Mouse (Mus musculus) intestine, embryonic 14.5 days (tissue): ENCODE measurements around the gene F3. TPM values are rescaled to one million over a fixed set of nuclear protein-coding genes. Genes with fewer than 3 reads are reported as not detected.
A peak's percentile ranks its signal among the peaks of the same experiment; 100 is the strongest.

Source experiments
- ATAC-seq: fragments of 200-750 bp; cut with Nextera tagmentation; replicated peaks from 2 replicates; pipeline ENCODE4 v1.8.0; 2017; ENCODE audit warnings: low read depth, moderate number of reproducible peaks, moderate TSS enrichment, moderate library complexity; ENCODE audit not compliant: low FRiP score, low TSS enrichment
- DNase-seq: peaks from one replicate; pipeline ENCODE4 v3.0.0-alpha.2; 2018; ENCODE audit warnings: low spot score
- H3K27ac ChIP-seq: fragments of 300-500 bp; sonication (generic); 2 replicates; pipeline ENCODE4 v1.5.1; 2014; ENCODE audit warnings: low read depth, mild to moderate bottlenecking, control low read depth
- H3K27me3 ChIP-seq: fragments of 300-500 bp; sonication (generic); replicated peaks from 2 replicates; pipeline ENCODE4 v1.6.1; 2014; ENCODE audit warnings: low read length, control low read depth; ENCODE audit not compliant: control insufficient read depth, insufficient read depth
- H3K36me3 ChIP-seq: fragments of 300-500 bp; sonication (generic); 2 replicates; pipeline ENCODE4 v1.6.1; 2014; ENCODE audit warnings: low read length, control low read depth; ENCODE audit not compliant: control insufficient read depth, insufficient read depth
- H3K4me1 ChIP-seq: fragments of 300-500 bp; sonication (generic); replicated peaks from 2 replicates; pipeline ENCODE4 v1.6.1; 2014; ENCODE audit warnings: low read length, control low read depth, mixed read lengths; ENCODE audit not compliant: control insufficient read depth, insufficient read depth
- H3K4me2 ChIP-seq: fragments of 300-500 bp; sonication (generic); 2 replicates; pipeline ENCODE4 v1.6.1; 2014; ENCODE audit warnings: low read length
- H3K4me3 ChIP-seq: fragments of 300-500 bp; sonication (generic); 2 replicates; pipeline ENCODE4 v1.5.1; 2014; ENCODE audit warnings: low read depth, low read length, control low read depth, mixed read lengths
- H3K9ac ChIP-seq: fragments of 300-500 bp; sonication (generic); 2 replicates; pipeline ENCODE4 v1.6.1; 2014; ENCODE audit warnings: mild to moderate bottlenecking, low read length
- H3K9me3 ChIP-seq: fragments of 300-500 bp; sonication (generic); 2 replicates; pipeline ENCODE4 v1.6.1; 2016; ENCODE audit warnings: low read length, control low read depth; ENCODE audit not compliant: control insufficient read depth
- WGBS: fragments of 180-500 bp; shearing (Covaris S2); extraction: QIAGEN DNeasy Blood & Tissue Kit; methylation state at CpG from one replicate; pipeline ENCODE4 v1.1.7; 2014; 5-methylcytosine and 5-hydroxymethylcytosine counted together
- polyA plus RNA-seq: library from polyadenylated mRNA; unstranded; fragments of >200 nt; fragmentation: Nextera tagmentation; extraction: Ambion mirVana; gene quantifications from 2 replicates; pipeline ENCODE4 v1.2.1, GENCODE M21; 2014

The F3 gene
- polyA plus RNA-seq, 1 experiment from 2014 or later, result 24.8 TPM

DNA sequence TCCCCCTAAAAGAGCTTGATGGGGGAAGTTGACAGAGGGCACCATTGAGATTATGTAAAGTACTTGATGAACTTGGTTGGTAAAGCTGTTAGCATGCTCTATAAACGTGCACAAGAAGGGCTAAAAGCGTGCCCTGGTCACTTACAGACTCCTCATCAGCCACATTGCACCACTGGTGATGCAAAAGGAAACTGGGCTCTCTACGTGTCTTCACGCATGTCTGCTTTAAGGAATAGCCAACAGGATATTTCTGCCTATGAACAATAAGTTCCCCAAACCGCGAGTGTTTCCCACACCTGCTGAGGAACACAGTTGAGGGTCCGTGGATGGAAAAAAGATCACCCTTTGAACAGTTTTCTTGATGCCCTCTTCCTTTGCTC lies 1.7 kb upstream of the F3 start:
- H3K27me3 ChIP-seq, result no peaks in the 10 kb centered on the region; the same call in 1 of the 2 replicates
- H3K9me3 ChIP-seq, result no peaks in the 10 kb centered on the region
- no peaks in the 10 kb centered on the region for H3K36me3 ChIP-seq
- 59% methylated on average over 7 of the region's 7 CpGs for WGBS
- H3K4me1 ChIP-seq, result peaks cover 6% of the 10 kb centered on the region
- ATAC-seq (no peak), DNase-seq (no peak)
- no peak overlapping the region for H3K4me2 ChIP-seq
- H3K9ac ChIP-seq, result no peak overlapping the region
- H3K4me3 ChIP-seq, result no peak overlapping the region
- no peak overlapping the region for H3K27ac ChIP-seq

DNA sequence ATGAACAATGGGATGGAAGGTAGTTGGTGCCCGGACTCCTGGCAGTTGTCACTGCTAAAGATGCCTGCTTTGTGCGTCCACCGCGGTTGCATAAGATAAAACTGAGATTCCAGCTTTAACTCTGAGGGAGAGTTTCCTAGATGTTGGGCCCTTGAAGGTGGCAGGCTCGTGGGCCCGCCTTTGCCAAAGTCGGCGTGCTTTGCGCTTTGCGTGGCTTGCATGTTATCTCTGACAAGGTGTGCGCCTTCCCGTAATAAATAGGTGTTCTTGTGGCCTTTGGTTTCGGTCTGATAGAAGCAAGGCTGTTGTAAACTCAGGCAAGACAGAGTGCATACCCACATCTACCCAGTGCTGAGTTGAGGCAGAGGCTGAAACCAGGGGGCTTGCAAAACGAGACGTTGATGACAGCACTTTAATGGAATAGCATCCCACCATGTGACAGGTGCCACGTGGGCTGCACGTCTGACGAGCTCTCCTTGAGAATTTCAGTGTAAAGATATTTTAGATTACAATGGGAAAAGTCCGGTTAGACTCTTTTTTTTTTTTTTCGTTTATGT lies 709 bp downstream of the F3 start:
- Histone ChIP-seq H3K36me3 (no peaks in the 10 kb centered on the region), H3K4me3 (peak overlapping the region; percentile 68), H3K9ac (peak overlapping the region; percentile 60), H3K4me1 (peaks cover 6% of the 10 kb centered on the region), H3K27me3 (no peaks in the 10 kb centered on the region; the same call in 1 of the 2 replicates), H3K4me2 (peak overlapping the region; percentile 79), H3K9me3 (no peaks in the 10 kb centered on the region), H3K27ac (peak overlapping the region; percentile 29; the same call in 1 of the 2 replicates)
- WGBS, result 3% methylated on average over 20 of the region's 20 CpGs
- ATAC-seq, result peak; percentile 2; the same call in 1 of the 2 replicates
- DNase-seq, result no peak

DNA sequence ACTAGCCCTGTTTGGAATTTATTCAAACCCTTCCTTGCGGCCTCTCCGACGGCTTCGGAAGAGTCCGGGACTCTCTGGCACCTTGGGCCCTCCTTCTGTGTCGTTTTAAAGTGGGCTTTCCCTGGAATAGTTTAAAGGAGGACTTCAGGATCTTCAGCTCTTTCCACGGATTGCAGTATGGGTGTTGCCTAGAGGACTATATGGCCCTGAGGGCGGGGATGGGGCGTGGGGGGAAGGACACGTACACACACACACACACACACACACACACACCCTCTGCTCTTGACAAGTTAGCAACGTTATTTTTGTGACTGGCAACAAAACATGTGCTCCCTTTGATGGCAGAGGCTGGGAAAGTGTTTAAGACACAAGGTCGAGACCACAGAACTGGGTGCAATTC lies 1.2 kb downstream of the F3 start:
- H3K4me2 ChIP-seq, result peak overlapping the region; percentile 79
- H3K4me1 ChIP-seq, result peaks cover 6% of the 10 kb centered on the region
- H3K9me3 ChIP-seq, result no peaks in the 10 kb centered on the region
- H3K9ac ChIP-seq, result peak overlapping the region; percentile 60; the same call in 1 of the 2 replicates
- WGBS, result 31% methylated on average over 12 of the region's 12 CpGs
- no peaks in the 10 kb centered on the region; the same call in 1 of the 2 replicates for H3K27me3 ChIP-seq
- no peak for ATAC-seq
- peak overlapping the region; percentile 68 for H3K4me3 ChIP-seq
- H3K27ac ChIP-seq, result no peak overlapping the region
- no peak for DNase-seq
- no peaks in the 10 kb centered on the region for H3K36me3 ChIP-seq

DNA sequence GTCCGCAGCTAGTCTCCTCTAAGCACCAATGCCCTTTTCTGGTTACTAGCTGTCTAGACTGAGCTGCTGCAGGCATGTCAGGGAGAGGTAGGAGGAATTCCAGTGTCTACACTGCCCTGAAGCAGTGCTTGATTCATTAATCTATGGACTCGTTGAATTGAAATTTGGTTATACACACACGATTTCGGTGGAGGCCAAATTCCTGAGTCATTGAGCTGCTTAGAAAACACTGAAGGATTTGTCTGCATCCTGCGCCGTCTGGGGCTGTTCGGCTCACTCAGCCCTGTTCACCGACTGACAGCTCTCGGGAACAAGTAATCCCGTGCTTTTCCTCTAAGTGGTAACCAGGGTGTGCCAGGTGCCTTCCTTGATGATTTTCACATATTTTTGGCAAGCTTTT lies 2.3 kb downstream of the F3 start:
- Histone ChIP-seq H3K27me3 (no peaks in the 10 kb centered on the region; the same call in 1 of the 2 replicates), H3K9me3 (no peaks in the 10 kb centered on the region), H3K36me3 (peaks cover 8% of the 10 kb centered on the region), H3K4me3 (peak overlapping the region; percentile 8; the same call in 1 of the 2 replicates), H3K4me1 (peaks cover 6% of the 10 kb centered on the region), H3K27ac (no peak overlapping the region), H3K4me2 (peak overlapping the region; percentile 79), H3K9ac (no peak overlapping the region)
- DNase-seq (no peak), ATAC-seq (no peak)
- 67% methylated on average over 10 of the region's 10 CpGs for WGBS

DNA sequence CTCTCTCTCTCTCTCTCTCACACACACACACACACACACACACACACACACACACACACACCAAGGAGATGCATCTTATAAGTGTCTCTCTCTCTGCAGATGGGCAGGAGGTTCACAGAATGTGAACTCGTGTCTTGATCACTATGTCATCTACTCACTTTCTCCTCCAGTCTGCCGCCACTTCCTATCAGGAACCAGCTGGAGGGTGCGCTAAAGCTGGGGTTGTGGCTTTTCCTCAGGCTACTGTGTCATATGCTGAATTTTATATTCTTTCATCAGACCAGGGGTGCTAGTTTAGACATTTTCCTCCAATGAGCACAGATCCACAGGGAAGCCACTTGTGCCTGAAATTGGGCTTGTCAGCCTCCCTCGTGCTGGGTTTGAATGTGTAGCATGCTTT lies 6.3 kb downstream of the F3 start:
- H3K4me1 ChIP-seq, result no peaks in the 10 kb centered on the region
- WGBS, result 89% methylated on average over 4 of the region's 4 CpGs
- no peak overlapping the region for H3K4me3 ChIP-seq
- H3K36me3 ChIP-seq, result peaks cover 26% of the 10 kb centered on the region
- no peak overlapping the region for H3K4me2 ChIP-seq
- no peaks in the 10 kb centered on the region for H3K9me3 ChIP-seq
- no peaks in the 10 kb centered on the region for H3K27me3 ChIP-seq
- no peak for DNase-seq
- H3K9ac ChIP-seq, result no peak overlapping the region
- ATAC-seq, result no peak
- no peak overlapping the region for H3K27ac ChIP-seq

DNA sequence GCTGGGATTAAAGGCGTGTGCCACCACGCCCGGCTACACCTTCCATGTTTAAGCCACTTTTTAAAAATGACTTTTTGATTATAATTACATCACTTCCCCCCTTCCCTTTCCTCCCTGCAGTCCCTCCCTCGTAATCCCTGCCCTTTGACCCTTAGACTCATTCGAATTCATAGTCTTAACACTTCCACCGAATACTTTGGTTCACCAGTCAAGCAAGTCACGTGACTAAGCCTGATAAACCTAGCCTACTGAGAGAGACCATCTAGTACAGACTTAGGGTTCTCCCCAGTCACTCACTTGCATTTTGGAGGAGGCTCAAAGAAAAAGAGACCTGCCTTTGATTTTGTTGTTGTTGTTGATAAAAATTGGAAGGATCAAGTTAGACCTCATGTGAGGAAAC lies 12.2 kb downstream of the F3 start:
- no peak overlapping the region for H3K4me2 ChIP-seq
- ATAC-seq, result no peak
- H3K27ac ChIP-seq, result no peak overlapping the region

DNA sequence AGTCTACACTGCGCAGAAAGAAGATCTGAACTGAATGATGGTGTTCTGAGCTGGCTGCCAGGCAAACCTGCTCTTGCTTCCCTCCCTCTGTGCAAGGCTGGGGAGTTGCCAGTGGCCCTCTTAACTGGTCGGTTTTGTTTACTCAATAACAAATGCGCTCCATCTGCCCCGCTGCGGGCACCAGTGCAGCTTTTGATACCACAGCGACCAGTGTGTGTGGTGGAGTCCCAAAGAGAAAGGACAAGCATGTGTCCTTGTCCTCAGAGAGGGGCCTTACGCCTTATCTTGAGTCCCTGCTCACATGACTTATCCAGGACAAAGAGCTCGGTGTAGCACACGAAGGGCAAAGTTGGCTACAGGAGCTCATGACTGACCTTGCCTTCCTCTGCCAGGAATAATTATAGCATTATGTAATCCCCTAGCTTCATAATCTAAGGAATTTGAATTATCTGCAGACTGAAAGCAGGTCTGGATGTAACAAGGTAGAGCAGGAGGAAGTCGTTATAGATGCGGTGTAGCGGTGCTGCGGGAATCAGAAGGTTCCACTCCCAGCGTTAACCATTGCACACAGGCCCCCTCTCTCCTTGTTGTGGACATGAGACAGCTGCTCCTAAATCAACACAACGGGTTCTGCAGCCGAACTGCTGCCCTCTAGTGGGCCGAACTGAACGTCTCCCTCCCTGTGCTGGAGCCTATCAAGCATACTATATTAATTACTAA lies 12.8 kb downstream of the F3 start:
- Histone ChIP-seq H3K27ac (peak overlapping the region; percentile 48; the same call in 1 of the 2 replicates), H3K4me2 (no peak overlapping the region), H3K9ac (no peak overlapping the region), H3K36me3 (peaks cover 18% of the 10 kb centered on the region), H3K27me3 (no peaks in the 10 kb centered on the region), H3K9me3 (no peaks in the 10 kb centered on the region), H3K4me1 (peaks cover 9% of the 10 kb centered on the region; the same call in 1 of the 2 replicates), H3K4me3 (no peak overlapping the region)
- peak; percentile 79 for ATAC-seq
- WGBS, result 29% methylated on average over 18 of the region's 18 CpGs
- peak; percentile 84 for DNase-seq

More for the DNA sequence above, 12.2 kb downstream of the F3 start:
- H3K36me3 ChIP-seq, result peaks cover 18% of the 10 kb centered on the region
- H3K9ac ChIP-seq, result no peak overlapping the region
- peak; percentile 47 for DNase-seq
- H3K27me3 ChIP-seq, result no peaks in the 10 kb centered on the region
- WGBS, result 82% methylated on average over 7 of the region's 7 CpGs
- H3K4me1 ChIP-seq, result peaks cover 9% of the 10 kb centered on the region; the same call in 1 of the 2 replicates
- H3K9me3 ChIP-seq, result no peaks in the 10 kb centered on the region
- H3K4me3 ChIP-seq, result no peak overlapping the region

DNA sequence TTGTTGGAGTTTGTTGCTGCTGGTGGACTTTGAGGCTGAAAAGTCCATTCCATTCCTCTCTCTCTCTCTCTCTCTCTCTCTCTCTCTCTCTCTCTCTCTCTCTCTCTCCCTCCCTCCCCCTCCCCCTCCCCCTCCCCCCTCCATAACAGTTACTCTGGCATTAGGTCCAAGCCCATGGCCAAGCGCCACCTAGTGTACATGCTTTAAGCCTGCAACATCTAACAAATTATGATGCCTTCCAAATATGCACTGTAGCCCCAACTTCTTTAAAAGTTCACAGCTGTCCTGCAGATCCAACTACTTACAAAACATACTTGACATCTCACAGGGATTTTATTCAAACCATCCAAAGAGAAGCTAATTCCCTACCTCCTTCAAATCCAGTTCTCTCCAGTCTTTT lies 14.1 kb downstream of the F3 start:
- Histone ChIP-seq H3K36me3 (peaks cover 10% of the 10 kb centered on the region), H3K4me3 (no peak overlapping the region), H3K9ac (no peak overlapping the region), H3K4me1 (peaks cover 9% of the 10 kb centered on the region; the same call in 1 of the 2 replicates), H3K27me3 (no peaks in the 10 kb centered on the region), H3K4me2 (no peak overlapping the region), H3K9me3 (no peaks in the 10 kb centered on the region), H3K27ac (no peak overlapping the region)
- ATAC-seq, result no peak
- WGBS, result 44% methylated on average over 1 of the region's 1 CpGs
- peak; percentile 36 for DNase-seq
